Mouse (Mus musculus): ENCODE measurements around the gene Dpp4. TPM values are rescaled to one million over a fixed set of nuclear protein-coding genes. Genes with fewer than 3 reads are reported as not detected.

Gene Dpp4
- polyA plus RNA-seq, 1 experiment, result not detected

- TF ChIP-seq MYOD1 (IDR thresholded peaks at IDR 0.05; ENCODE audit: control insufficient read depth, insufficient read length, low read depth), result no peak
- TF ChIP-seq MAX (IDR thresholded peaks at IDR 0.05), result no peak
- no peak for TF ChIP-seq FOSL1 (IDR thresholded peaks at IDR 0.05; ENCODE audit: insufficient read depth, low read length, poor library complexity, severe bottlenecking)
- TF ChIP-seq USF1 (IDR thresholded peaks at IDR 0.05; ENCODE audit: low read depth), result no peak
- TF ChIP-seq CEBPB (IDR thresholded peaks at IDR 0.05; ENCODE audit: low read depth), result no peak
- no peak for TF ChIP-seq CTCF (IDR thresholded peaks at IDR 0.05; ENCODE audit: control insufficient read depth, insufficient read depth, insufficient read length)
- TF ChIP-seq MYOG (IDR thresholded peaks at IDR 0.05; ENCODE audit: control insufficient read depth, extremely low read depth, insufficient read length), result no peak
- no peaks in the 10 kb centered on the region for H3K27me3 ChIP-seq (ENCODE audit: control insufficient read depth, insufficient read depth, insufficient read length)
- no peaks in the 10 kb centered on the region for H3K79me2 ChIP-seq (ENCODE audit: control insufficient read depth, insufficient read depth)
- no peaks in the 10 kb centered on the region for H3K79me3 ChIP-seq (ENCODE audit: low read depth)
- no peak overlapping the region for H3K4me3 ChIP-seq (ENCODE audit: insufficient read depth, poor library complexity, severe bottlenecking)
- no peak overlapping the region for H3ac ChIP-seq (ENCODE audit: control insufficient read depth, insufficient read length, low read depth)
- no peaks in the 10 kb centered on the region for H3K36me3 ChIP-seq (ENCODE audit: control insufficient read depth, insufficient read depth)
These were observed 110.3 kb downstream of the Dpp4 start for GRCm38 (mm10) chr2:62301716-62302115.

- Histone ChIP-seq H3K36me3 (ENCODE audit: control insufficient read depth, insufficient read depth) (no peaks in the 10 kb centered on the region), H3K79me2 (ENCODE audit: control insufficient read depth, insufficient read depth) (no peaks in the 10 kb centered on the region), H3ac (ENCODE audit: control insufficient read depth, insufficient read length, low read depth) (no peak overlapping the region), H3K79me3 (ENCODE audit: low read depth) (no peaks in the 10 kb centered on the region), H3K4me3 (ENCODE audit: insufficient read depth, poor library complexity, severe bottlenecking) (no peak overlapping the region), H3K27me3 (ENCODE audit: control insufficient read depth, insufficient read depth, insufficient read length) (no peaks in the 10 kb centered on the region)
- TF ChIP-seq FOSL1 (IDR thresholded peaks at IDR 0.05; ENCODE audit: insufficient read depth, low read length, poor library complexity, severe bottlenecking) (no peak), MAX (IDR thresholded peaks at IDR 0.05) (no peak), USF1 (IDR thresholded peaks at IDR 0.05; ENCODE audit: low read depth) (no peak), MYOG (IDR thresholded peaks at IDR 0.05; ENCODE audit: control insufficient read depth, extremely low read depth, insufficient read length) (no peak), MYOD1 (IDR thresholded peaks at IDR 0.05; ENCODE audit: control insufficient read depth, insufficient read length, low read depth) (no peak), CTCF (IDR thresholded peaks at IDR 0.05; ENCODE audit: control insufficient read depth, insufficient read depth, insufficient read length) (no peak), CEBPB (IDR thresholded peaks at IDR 0.05; ENCODE audit: low read depth) (no peak)
These were observed 118.2 kb downstream of the Dpp4 start for GRCm38 (mm10) chr2:62293846-62294245.

GRCm38 (mm10) chr2:62287532-62287931 is 124.5 kb downstream of the Dpp4 start:
- H3K4me3 ChIP-seq (ENCODE audit: insufficient read depth, poor library complexity, severe bottlenecking), result no peak overlapping the region
- no peaks in the 10 kb centered on the region for H3K79me2 ChIP-seq (ENCODE audit: control insufficient read depth, insufficient read depth)
- H3ac ChIP-seq (ENCODE audit: control insufficient read depth, insufficient read length, low read depth), result no peak overlapping the region
- H3K27me3 ChIP-seq (ENCODE audit: control insufficient read depth, insufficient read depth, insufficient read length), result no peaks in the 10 kb centered on the region
- no peaks in the 10 kb centered on the region for H3K36me3 ChIP-seq (ENCODE audit: control insufficient read depth, insufficient read depth)
- H3K79me3 ChIP-seq (ENCODE audit: low read depth), result no peaks in the 10 kb centered on the region
- no peak for TF ChIP-seq MAX (IDR thresholded peaks at IDR 0.05)
- TF ChIP-seq USF1 (IDR thresholded peaks at IDR 0.05; ENCODE audit: low read depth), result no peak
- no peak for TF ChIP-seq FOSL1 (IDR thresholded peaks at IDR 0.05; ENCODE audit: insufficient read depth, low read length, poor library complexity, severe bottlenecking)
- no peak for TF ChIP-seq MYOD1 (IDR thresholded peaks at IDR 0.05; ENCODE audit: control insufficient read depth, insufficient read length, low read depth)

GRCm38 (mm10) chr2:62285847-62286246 is 126.2 kb downstream of the Dpp4 start:
- Histone ChIP-seq H3K4me3 (ENCODE audit: insufficient read depth, poor library complexity, severe bottlenecking) (no peak overlapping the region), H3K36me3 (ENCODE audit: control insufficient read depth, insufficient read depth) (no peaks in the 10 kb centered on the region), H3K79me3 (ENCODE audit: low read depth) (no peaks in the 10 kb centered on the region), H3ac (ENCODE audit: control insufficient read depth, insufficient read length, low read depth) (no peak overlapping the region), H3K79me2 (ENCODE audit: control insufficient read depth, insufficient read depth) (no peaks in the 10 kb centered on the region), H3K27me3 (ENCODE audit: control insufficient read depth, insufficient read depth, insufficient read length) (no peaks in the 10 kb centered on the region)
- no peak for TF ChIP-seq CEBPB (IDR thresholded peaks at IDR 0.05; ENCODE audit: low read depth)
- no peak for TF ChIP-seq MYOG (IDR thresholded peaks at IDR 0.05; ENCODE audit: control insufficient read depth, extremely low read depth, insufficient read length)
- no peak for TF ChIP-seq FOSL1 (IDR thresholded peaks at IDR 0.05; ENCODE audit: insufficient read depth, low read length, poor library complexity, severe bottlenecking)
- TF ChIP-seq MYOD1 (IDR thresholded peaks at IDR 0.05; ENCODE audit: control insufficient read depth, insufficient read length, low read depth), result no peak
- no peak for TF ChIP-seq USF1 (IDR thresholded peaks at IDR 0.05; ENCODE audit: low read depth)
- TF ChIP-seq CTCF (IDR thresholded peaks at IDR 0.05; ENCODE audit: control insufficient read depth, insufficient read depth, insufficient read length), result no peak
- TF ChIP-seq MAX (IDR thresholded peaks at IDR 0.05), result no peak

- no peak overlapping the region for H3ac ChIP-seq (ENCODE audit: control insufficient read depth, insufficient read length, low read depth)
- no peak for TF ChIP-seq CEBPB (IDR thresholded peaks at IDR 0.05; ENCODE audit: low read depth)
- no peak for TF ChIP-seq CTCF (IDR thresholded peaks at IDR 0.05; ENCODE audit: control insufficient read depth, insufficient read depth, insufficient read length)
- TF ChIP-seq USF1 (IDR thresholded peaks at IDR 0.05; ENCODE audit: low read depth), result no peak
- TF ChIP-seq MAX (IDR thresholded peaks at IDR 0.05), result no peak
- TF ChIP-seq MYOD1 (IDR thresholded peaks at IDR 0.05; ENCODE audit: control insufficient read depth, insufficient read length, low read depth), result no peak
- TF ChIP-seq MYOG (IDR thresholded peaks at IDR 0.05; ENCODE audit: control insufficient read depth, extremely low read depth, insufficient read length), result no peak
- TF ChIP-seq FOSL1 (IDR thresholded peaks at IDR 0.05; ENCODE audit: insufficient read depth, low read length, poor library complexity, severe bottlenecking), result no peak
- H3K79me2 ChIP-seq (ENCODE audit: control insufficient read depth, insufficient read depth), result no peaks in the 10 kb centered on the region
- H3K4me3 ChIP-seq (ENCODE audit: insufficient read depth, poor library complexity, severe bottlenecking), result no peak overlapping the region
- no peaks in the 10 kb centered on the region for H3K36me3 ChIP-seq (ENCODE audit: control insufficient read depth, insufficient read depth)
- H3K27me3 ChIP-seq (ENCODE audit: control insufficient read depth, insufficient read depth, insufficient read length), result no peaks in the 10 kb centered on the region
- no peaks in the 10 kb centered on the region for H3K79me3 ChIP-seq (ENCODE audit: low read depth)
These were observed 127.0 kb downstream of the Dpp4 start for GRCm38 (mm10) chr2:62285026-62285425.

Other genes with a start within 250 kb of the Dpp4 start
- not detected for gene Gcg, start 71.4 kb upstream of the Dpp4 start, polyA plus RNA-seq (2012; fragmentation: generic; extraction: Trizol)
- not detected for gene Fap, start 161.8 kb upstream of the Dpp4 start, polyA plus RNA-seq (2012; fragmentation: generic; extraction: Trizol)
- 0.07 TPM for gene Ifih1, start 234.0 kb upstream of the Dpp4 start, polyA plus RNA-seq (2012; fragmentation: generic; extraction: Trizol)